Mouse (Mus musculus): ENCODE results near the gene Kti12.

The Kti12 gene

GRCm38 (mm10) chr4:108847715-108848504 lies at the start of gene Kti12:
Gene Kti12 (plus strand): TSS chr4:108847785.
- DNase-seq (ENCODE audit: low spot score) = peak; percentile 67

GRCm38 (mm10) chr4:108798083-108798830 lies 49.3 kb upstream of the Kti12 start:
- DNase-seq (ENCODE audit: low spot score) = peak; percentile 54

GRCm38 (mm10) chr4:108803535-108803934 lies 44.0 kb upstream of the Kti12 start:
- DNase-seq (ENCODE audit: low spot score) = no peak

GRCm38 (mm10) chr4:108811142-108811541 lies 36.4 kb upstream of the Kti12 start:
- DNase-seq (ENCODE audit: low spot score) = no peak

GRCm38 (mm10) chr4:108811550-108811949 lies 36.0 kb upstream of the Kti12 start:
- no peak for DNase-seq (ENCODE audit: low spot score)

GRCm38 (mm10) chr4:108825677-108826076 lies 21.9 kb upstream of the Kti12 start:
- no peak for DNase-seq (ENCODE audit: low spot score)

GRCm38 (mm10) chr4:108826096-108826495 lies 21.5 kb upstream of the Kti12 start:
- DNase-seq (ENCODE audit: low spot score) = no peak

- DNase-seq (ENCODE audit: low spot score) = no peak
Observed at GRCm38 (mm10) chr4:108826643-108827042, 20.9 kb upstream of the Kti12 start.

GRCm38 (mm10) chr4:108830698-108831097 lies 16.9 kb upstream of the Kti12 start:
- no peak for DNase-seq (ENCODE audit: low spot score)

GRCm38 (mm10) chr4:108832916-108833827 lies 14.4 kb upstream of the Kti12 start, which contains the start of gene Btf3l4:
Gene Btf3l4 (minus strand): TSS chr4:108833614.
- DNase-seq (ENCODE audit: low spot score) = peak; percentile 79

- DNase-seq (ENCODE audit: low spot score) = no peak
Observed at GRCm38 (mm10) chr4:108833828-108834114, 13.8 kb upstream of the Kti12 start.

- DNase-seq (ENCODE audit: low spot score) = peak; percentile 52
Observed at GRCm38 (mm10) chr4:108834115-108834970, 13.2 kb upstream of the Kti12 start, which contains the start of gene Txndc12. Gene Txndc12 (plus strand): TSS chr4:108834601.

GRCm38 (mm10) chr4:108834971-108835311 lies 12.6 kb upstream of the Kti12 start:
- no peak for DNase-seq (ENCODE audit: low spot score)

- DNase-seq (ENCODE audit: low spot score) = no peak
Observed at GRCm38 (mm10) chr4:108835496-108835895, 12.1 kb upstream of the Kti12 start.

- no peak for DNase-seq (ENCODE audit: low spot score)
Observed at GRCm38 (mm10) chr4:108838031-108838430, 9.6 kb upstream of the Kti12 start.

- DNase-seq (ENCODE audit: low spot score) = no peak
Observed at GRCm38 (mm10) chr4:108841920-108842578, 5.5 kb upstream of the Kti12 start.

GRCm38 (mm10) chr4:108843336-108843735 lies 4.2 kb upstream of the Kti12 start:
- no peak for DNase-seq (ENCODE audit: low spot score)

- DNase-seq (ENCODE audit: low spot score) = no peak
Observed at GRCm38 (mm10) chr4:108845824-108846569, 1.6 kb upstream of the Kti12 start.

GRCm38 (mm10) chr4:108848505-108848848 lies 892 bp downstream of the Kti12 start, which contains the start of gene A730015C16Rik:
Gene A730015C16Rik (minus strand): TSS chr4:108848619.
- no peak for DNase-seq (ENCODE audit: low spot score)

- no peak for DNase-seq (ENCODE audit: low spot score)
Observed at GRCm38 (mm10) chr4:108866806-108867205, 19.2 kb downstream of the Kti12 start.
